Mouse (Mus musculus) stomach, postnatal 0 days (tissue): ENCODE measurements around the gene Tmem201. TPM values are rescaled to one million over a fixed set of nuclear protein-coding genes. Genes with fewer than 3 reads are reported as not detected.

Source experiments
- ATAC-seq: fragments of 200-750 bp; cut with Nextera tagmentation; 2 replicates; pipeline ENCODE4 v1.8.0; 2017; ENCODE audit not compliant: low FRiP score, low TSS enrichment
- DNase-seq: peaks from one replicate; pipeline ENCODE4 v3.0.0-alpha.2; 2016; ENCODE audit warnings: low spot score
- H3K27ac ChIP-seq: fragments of 300-500 bp; sonication (generic); replicated peaks from 2 replicates; pipeline ENCODE4 v1.5.1; 2014; ENCODE audit warnings: mild to moderate bottlenecking, control low read depth
- H3K27me3 ChIP-seq: fragments of 300-500 bp; sonication (generic); 2 replicates; pipeline ENCODE4 v1.6.1; 2014; ENCODE audit warnings: low read length; ENCODE audit not compliant: control insufficient read depth, insufficient read depth
- H3K36me3 ChIP-seq: fragments of 300-500 bp; sonication (generic); 2 replicates; pipeline ENCODE4 v1.6.1; 2014; ENCODE audit warnings: low read length, mixed read lengths; ENCODE audit not compliant: control insufficient read depth, insufficient read depth
- H3K4me1 ChIP-seq: fragments of 300-500 bp; sonication (generic); replicated peaks from 2 replicates; pipeline ENCODE4 v1.6.1; 2014; ENCODE audit warnings: antibody characterized with exemption; ENCODE audit not compliant: control insufficient read depth, insufficient read depth
- H3K4me2 ChIP-seq: fragments of 300-500 bp; sonication (generic); replicated peaks from 2 replicates; pipeline ENCODE4 v1.6.1; 2014; ENCODE audit warnings: low read depth, mild to moderate bottlenecking, control low read depth, moderate library complexity
- H3K4me3 ChIP-seq: fragments of 300-500 bp; sonication (generic); 2 replicates; pipeline ENCODE4 v1.5.1; 2014; ENCODE audit warnings: low read depth, low read length, control low read depth
- H3K9ac ChIP-seq: fragments of 300-500 bp; sonication (generic); 2 replicates; pipeline ENCODE4 v1.6.1; 2014; ENCODE audit warnings: mild to moderate bottlenecking, low read length, control low read depth, mixed read lengths
- H3K9me3 ChIP-seq: fragments of 300-500 bp; sonication (generic); 2 replicates; pipeline ENCODE4 v1.6.1; 2016; ENCODE audit warnings: low read length; ENCODE audit not compliant: control insufficient read depth
- CTCF ChIP-seq: IDR thresholded peaks from 2 replicates; pipeline ENCODE4 v1.5.1; 2016; ENCODE audit warnings: antibody characterized with exemption, low read depth, mild to moderate bottlenecking, moderate library complexity
- EP300 ChIP-seq: optimal IDR thresholded peaks from 2 replicates; pipeline ENCODE3; 2016; ENCODE audit warnings: antibody characterized with exemption
- WGBS: fragments of 180-500 bp; shearing (Covaris S2); extraction: QIAGEN DNeasy Blood & Tissue Kit; methylation state at CpG from one replicate; pipeline ENCODE4 v1.1.7; 2014; 5-methylcytosine and 5-hydroxymethylcytosine counted together
- polyA plus RNA-seq: library from polyadenylated mRNA; unstranded; fragments of >200 nt; fragmentation: Nextera tagmentation; extraction: Ambion mirVana; gene quantifications from 2 replicates; pipeline ENCODE4 v1.2.1, GENCODE M21; 2015

Tmem201 gene
- polyA plus RNA-seq, 1 experiment from 2014 or later: 7.5 TPM

DNA sequence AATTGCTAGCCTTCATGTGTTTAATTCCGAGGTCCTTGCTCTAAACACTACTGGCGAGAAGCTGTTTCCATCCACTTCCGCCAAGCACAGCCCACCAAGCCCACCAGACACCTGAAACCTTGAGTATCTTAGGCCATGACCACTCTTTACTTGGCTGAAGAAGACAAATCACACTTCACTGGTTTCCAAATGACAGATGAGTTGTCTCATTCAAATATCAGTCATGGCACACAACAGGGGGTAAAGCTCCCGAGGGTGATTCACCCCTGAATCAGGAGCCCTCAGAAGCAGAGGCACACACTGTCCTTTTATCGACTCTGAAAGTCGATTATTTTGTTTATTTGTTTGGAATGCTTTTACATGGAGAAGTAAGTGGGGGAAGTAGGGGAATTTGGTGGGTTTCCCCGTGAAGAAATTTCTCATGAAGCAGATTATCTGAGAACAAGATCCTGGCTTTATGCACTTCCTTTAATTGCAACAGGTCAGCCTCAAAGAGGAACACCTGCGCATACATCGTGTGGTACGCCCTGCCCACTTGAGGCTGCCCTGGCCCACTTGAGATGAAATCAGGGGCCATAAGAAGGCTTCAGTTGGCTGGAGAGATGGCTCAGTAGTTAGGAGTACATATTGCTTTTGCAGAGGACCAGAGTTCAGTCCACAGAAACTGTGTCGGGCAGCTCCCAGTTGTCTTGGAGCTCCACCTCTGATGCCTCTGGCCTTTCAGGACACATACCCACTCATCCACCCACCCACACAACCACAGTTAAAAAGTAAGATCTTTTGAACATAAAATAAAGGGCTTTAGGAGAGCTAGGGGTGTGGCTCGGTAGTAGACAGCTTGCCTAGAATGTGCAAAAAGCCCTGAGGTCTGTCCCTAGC lies 47.8 kb downstream of the Tmem201 start:
- H3K4me3 ChIP-seq: no peak overlapping the region

DNA sequence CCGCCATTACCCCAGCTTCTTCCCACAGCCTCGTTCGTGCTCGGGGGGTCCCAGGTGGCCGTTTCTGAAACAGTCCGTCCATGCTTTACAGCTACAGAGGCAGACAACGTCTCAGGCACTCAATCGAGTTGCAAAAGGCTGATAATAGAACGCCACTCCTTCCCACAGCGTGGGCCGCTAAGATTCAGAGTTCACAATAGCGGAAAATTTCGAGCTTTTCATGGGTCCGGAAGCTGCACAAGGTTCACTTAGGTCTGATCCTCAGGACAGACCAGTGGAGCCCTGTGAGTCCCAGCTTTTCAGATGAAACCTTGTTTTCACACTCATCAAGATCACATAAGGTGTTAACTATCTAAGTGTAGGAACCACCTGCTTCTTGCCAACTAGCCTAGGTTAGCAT lies 49.0 kb downstream of the Tmem201 start:
- Histone ChIP-seq H3K27me3 (no peaks in the 10 kb centered on the region), H3K9me3 (no peaks in the 10 kb centered on the region), H3K36me3 (no peaks in the 10 kb centered on the region), H3K27ac (no peak overlapping the region), H3K9ac (no peak overlapping the region), H3K4me2 (no peak overlapping the region), H3K4me3 (no peak overlapping the region), H3K4me1 (no peaks in the 10 kb centered on the region)
- WGBS: 79% methylated on average over 14 of the region's 14 CpGs
- TF ChIP-seq EP300 (no peak), CTCF (no peak)
- DNase-seq (no peak), ATAC-seq (no peak)

More for the DNA sequence above, 47.8 kb downstream of the Tmem201 start:
- Histone ChIP-seq H3K4me1 (no peaks in the 10 kb centered on the region), H3K4me2 (no peak overlapping the region), H3K36me3 (no peaks in the 10 kb centered on the region), H3K27me3 (no peaks in the 10 kb centered on the region), H3K9me3 (no peaks in the 10 kb centered on the region), H3K9ac (no peak overlapping the region), H3K27ac (no peak overlapping the region)
- no peak for DNase-seq
- ATAC-seq: no peak
- TF ChIP-seq EP300 (no peak), CTCF (no peak)
- 74% methylated on average over 12 of the region's 12 CpGs for WGBS

DNA sequence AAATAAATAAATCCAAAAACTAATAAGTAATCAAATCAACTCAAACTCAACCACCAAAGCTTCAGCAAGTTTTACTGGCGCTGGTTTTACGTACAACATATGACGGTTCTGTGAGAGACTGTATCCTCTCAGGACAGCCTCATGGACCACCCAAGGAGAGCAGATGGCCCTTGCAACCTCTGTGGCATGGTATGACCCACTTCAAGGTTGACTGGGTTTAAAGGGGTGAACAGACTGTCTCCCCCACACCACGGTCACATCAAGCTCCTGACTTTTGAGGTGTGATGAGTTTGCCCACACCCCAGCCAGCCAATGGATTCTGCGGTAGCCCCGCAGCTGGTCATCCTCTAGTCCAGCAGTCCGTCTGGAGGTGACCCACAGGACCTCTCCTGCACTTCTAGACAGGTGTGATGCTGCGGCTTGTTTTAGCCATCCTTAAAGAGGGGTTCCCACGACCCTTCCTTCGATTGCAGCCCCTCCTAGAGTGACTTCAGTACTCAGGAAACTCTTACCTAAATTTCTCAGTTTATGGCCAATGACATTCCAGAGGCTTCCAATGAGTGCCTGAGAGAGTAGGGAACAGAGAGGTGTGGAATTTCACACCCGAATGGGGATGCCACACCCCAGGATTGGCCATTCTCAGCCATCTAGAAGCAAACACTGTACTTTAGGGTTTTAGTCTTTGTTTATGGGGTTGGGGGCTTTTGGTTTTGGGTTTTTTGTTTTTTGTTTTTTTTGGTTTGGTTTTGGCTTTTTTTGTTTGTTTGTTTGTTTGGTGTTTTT lies 52.8 kb downstream of the Tmem201 start:
- H3K4me2 ChIP-seq: no peak overlapping the region
- H3K4me3 ChIP-seq: no peak overlapping the region
- H3K27ac ChIP-seq: no peak overlapping the region
- H3K27me3 ChIP-seq: no peaks in the 10 kb centered on the region
- no peaks in the 10 kb centered on the region for H3K36me3 ChIP-seq
- ATAC-seq: no peak
- H3K9ac ChIP-seq: no peak overlapping the region
- TF ChIP-seq CTCF (no peak), EP300 (no peak)
- DNase-seq: no peak
- no peaks in the 10 kb centered on the region for H3K9me3 ChIP-seq
- WGBS: 68% methylated on average over 11 of the region's 11 CpGs
- no peaks in the 10 kb centered on the region for H3K4me1 ChIP-seq

DNA sequence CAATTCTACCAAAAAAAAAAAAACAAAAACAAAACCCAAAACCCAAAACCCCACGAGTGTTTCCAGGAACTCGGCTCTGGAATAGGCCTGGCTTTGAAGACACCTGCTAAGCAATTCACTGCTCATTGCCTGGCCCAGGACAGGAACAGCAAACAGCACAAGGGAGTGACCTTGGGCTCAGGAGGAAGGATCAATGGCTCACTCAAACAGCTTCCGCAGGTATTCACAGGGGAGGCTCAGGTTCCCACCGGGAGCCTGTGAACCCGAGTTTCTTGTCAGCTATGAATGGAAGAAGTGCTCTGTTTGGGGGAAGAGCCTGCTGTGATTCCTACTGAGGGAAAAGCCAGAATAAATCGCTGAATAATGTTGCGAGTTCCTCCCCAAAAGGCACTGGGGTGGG lies 54.0 kb downstream of the Tmem201 start:
- Histone ChIP-seq H3K4me3 (no peak overlapping the region), H3K9me3 (no peaks in the 10 kb centered on the region), H3K4me2 (no peak overlapping the region), H3K36me3 (no peaks in the 10 kb centered on the region), H3K27me3 (no peaks in the 10 kb centered on the region), H3K27ac (no peak overlapping the region), H3K9ac (no peak overlapping the region), H3K4me1 (no peaks in the 10 kb centered on the region)
- 21% methylated on average over 7 of the region's 7 CpGs for WGBS
- DNase-seq (no peak), ATAC-seq (no peak)
- TF ChIP-seq CTCF: no peak
- TF ChIP-seq EP300: no peak

DNA sequence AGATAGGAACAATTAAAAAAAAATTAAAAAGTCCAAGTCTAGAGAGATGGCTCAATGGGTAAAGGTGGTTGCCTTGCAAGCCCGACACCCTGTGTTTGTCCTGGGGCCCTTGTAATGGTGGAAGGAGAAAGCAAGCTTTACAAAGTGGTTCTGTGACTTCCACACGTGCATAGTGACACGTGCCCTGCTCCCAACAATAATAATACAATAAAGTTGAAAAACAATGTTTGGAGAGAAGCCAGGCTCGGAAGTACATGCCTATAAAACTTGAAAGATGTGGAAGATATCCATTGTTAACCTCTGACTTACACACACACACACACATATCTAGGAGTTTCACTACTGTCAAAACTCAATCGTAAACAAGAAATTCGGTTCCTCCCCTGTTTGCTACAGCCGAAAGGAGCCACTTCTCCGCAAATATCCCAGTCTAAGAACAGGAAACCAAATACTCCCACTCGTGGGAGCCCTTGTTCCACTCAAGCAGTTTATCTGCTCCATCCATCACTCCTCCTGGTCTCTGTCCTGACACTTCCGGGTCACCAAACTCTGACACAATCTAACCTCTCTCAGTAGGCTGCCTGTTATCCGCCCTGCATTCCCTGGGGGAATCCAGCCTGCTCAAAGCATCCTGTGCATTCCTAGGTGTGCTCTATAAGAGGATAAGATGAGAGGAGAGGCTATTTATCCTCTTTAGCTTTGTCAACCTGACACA lies 58.6 kb downstream of the Tmem201 start:
- Histone ChIP-seq H3K9ac (no peak overlapping the region), H3K9me3 (no peaks in the 10 kb centered on the region), H3K27me3 (no peaks in the 10 kb centered on the region; the same call in 1 of the 2 replicates), H3K27ac (no peak overlapping the region), H3K4me3 (no peak overlapping the region), H3K36me3 (no peaks in the 10 kb centered on the region), H3K4me2 (no peak overlapping the region), H3K4me1 (no peaks in the 10 kb centered on the region)
- ATAC-seq (no peak), DNase-seq (no peak)
- WGBS: 55% methylated on average over 11 of the region's 11 CpGs
- no peak for TF ChIP-seq EP300
- no peak for TF ChIP-seq CTCF
